8 mouse cellular contexts compared by ENCODE assay signal in genomic region chr2:31950058-31950871, GRCm38 (mm10). TPM values are rescaled to one million over a fixed set of nuclear protein-coding genes. Genes with fewer than 3 reads are reported as not detected.
DNase-seq lines count a peak whose midpoint lies in the region; ATAC-seq lines count a peak whose summit lies in the region.

Gene Aif1l (plus strand): TSS chr2:31950139.

- peaks cover 46% of the 10 kb centered on the region for H3K4me1 ChIP-seq in forebrain, embryonic 10.5 days

- no peaks in the 10 kb centered on the region for H3K9me3 ChIP-seq in forebrain, embryonic 10.5 days

- WGBS in forebrain, embryonic 10.5 days = under 1% methylated on average over 66 of the region's 66 CpGs

- H3K4me3 ChIP-seq in forebrain, embryonic 10.5 days = peak within 1 kb of the TSS; percentile 88

- H3K27ac ChIP-seq in forebrain, embryonic 10.5 days = peak within 1 kb of the TSS; percentile 91

- peak; percentile 34 for DNase-seq in CD4-positive helper T cell, adult 2 months (ENCODE audit: low read depth, low spot score)
- DNase-seq in ZHBTc4 (ENCODE audit: low read depth, low spot score) = peak; percentile 72
- peak; percentile 85 for DNase-seq in forebrain, embryonic 10.5 days (ENCODE audit: extremely low spot score, low spot score)
- peak; percentile 30 for DNase-seq in heart, postnatal 25 days (ENCODE audit: low spot score)
- DNase-seq in layer of hippocampus, postnatal 36 days = peak; percentile 29 to 30
- peak; percentile 54 to 62 for DNase-seq in right cerebral cortex, postnatal 10 days (ENCODE audit: low spot score in 2 of 2)

- H3K36me3 ChIP-seq in forebrain, embryonic 10.5 days (replicated peaks) = peaks cover 37% of the 10 kb centered on the region

- peak; percentile 81 for ATAC-seq in megakaryocyte progenitor cell, adult 5-6 weeks (replicated peaks; ENCODE audit: poor library complexity)
- no peak for ATAC-seq in activated CD4-positive, CD25-positive, alpha-beta regulatory T cell, adult 4 months

- H3K27me3 ChIP-seq in forebrain, embryonic 10.5 days (ENCODE audit: poor library complexity, severe bottlenecking) = peaks cover 18% of the 10 kb centered on the region

- intact Hi-C loops in heart, postnatal 25 days (cut with DNase I) = no loop called here

RNA-seq across cellular contexts. Expression of gene Aif1l, which starts in this region (rescaled TPM):
- 84.7 and 85.6 TPM in 2 replicates for polyA plus RNA-seq in forebrain, embryonic 10.5 days (2016; fragmentation: Nextera tagmentation; extraction: Ambion mirVana)
- 1 to 10 TPM; 6.1 to 6.6 TPM for total RNA-seq in heart, postnatal 25 days (2021)
- total RNA-seq in layer of hippocampus, postnatal 36 days (2021) = 1 to 10 TPM; 6.1 to 8.8 TPM
- total RNA-seq in megakaryocyte progenitor cell, adult 5-6 weeks (2015) = 0.24 and 0.25 TPM in 2 replicates
- 0.47 TPM in 1 of 2 replicates, not detected in the other for total RNA-seq in megakaryocyte progenitor cell, adult 5-6 weeks (2017)
- not detected for polyA plus RNA-seq in activated CD4-positive, CD25-positive, alpha-beta regulatory T cell, adult 4 months (2017; shearing (Covaris generic))

Comparison
In these comparisons a context has a peak if more than half of its experiments do, and no peak if none do; other contexts are left out.
1. RNA of gene Aif1l (total RNA-seq): 6.1 to 8.8 TPM in layer of hippocampus, postnatal 36 days and 6.1 to 6.6 TPM in heart, postnatal 25 days; 0.24 to 0.47 TPM in megakaryocyte progenitor cell, adult 5-6 weeks; every median in the first group is over 4 times any median in the second.
2. RNA of gene Aif1l (polyA plus RNA-seq): 84.7 to 85.6 TPM in forebrain, embryonic 10.5 days; not detected in activated CD4-positive, CD25-positive, alpha-beta regulatory T cell, adult 4 months; every median in the first group is over 10 times any median in the second.
3. Peak in ATAC-seq in megakaryocyte progenitor cell, adult 5-6 weeks; RNA of the gene not detected or under 1 TPM.
4. DNase-seq: peak in every context shown above with its lines; median percentile 85 in forebrain, embryonic 10.5 days; 72 in ZHBTc4; 58 in right cerebral cortex, postnatal 10 days; 34 in CD4-positive helper T cell, adult 2 months; 30 in heart, postnatal 25 days; 30 in layer of hippocampus, postnatal 36 days.